Mouse (Mus musculus) kidney, embryonic 16.5 days (tissue): ENCODE measurements around the gene Mpeg1. TPM values are rescaled to one million over a fixed set of nuclear protein-coding genes. Genes with fewer than 3 reads are reported as not detected.

Source experiments
- polyA plus RNA-seq: library from polyadenylated mRNA; unstranded; fragments of >200 nt; fragmentation: Nextera tagmentation; extraction: Ambion mirVana; gene quantifications from 2 replicates; pipeline ENCODE4 v1.2.1, GENCODE M21; 2015

Mpeg1 gene
- polyA plus RNA-seq, 1 experiment from 2014 or later, result 0.62 TPM

Other genes starting within 250 kb of the Mpeg1 start
- not detected in 2 replicates for gene Olfr1432, start 228.2 kb upstream of the Mpeg1 start, polyA plus RNA-seq
- not detected in 2 replicates for gene Olfr262, start 219.1 kb upstream of the Mpeg1 start, polyA plus RNA-seq
- gene Olfr235, start 199.7 kb upstream of the Mpeg1 start, polyA plus RNA-seq, result not detected in 2 replicates
- not detected in 2 replicates for gene Olfr1434, start 180.9 kb upstream of the Mpeg1 start, polyA plus RNA-seq
- not detected in 2 replicates for gene Olfr1436, start 161.6 kb upstream of the Mpeg1 start, polyA plus RNA-seq
- not detected in 2 replicates for gene Olfr1437, start 135.7 kb upstream of the Mpeg1 start, polyA plus RNA-seq
- gene Olfr1438-ps1, start 124.9 kb upstream of the Mpeg1 start, polyA plus RNA-seq, result not detected in 2 replicates
- gene Olfr1440, start 73.5 kb upstream of the Mpeg1 start, polyA plus RNA-seq, result not detected in 2 replicates
- not detected in 2 replicates for gene Olfr1441, start 43.3 kb upstream of the Mpeg1 start, polyA plus RNA-seq
- gene Pfpl, start 32.9 kb upstream of the Mpeg1 start, polyA plus RNA-seq, result not detected in 2 replicates
- 6.1 and 6.6 TPM in 2 replicates for gene Dtx4, start 40.7 kb downstream of the Mpeg1 start, polyA plus RNA-seq
- gene Fam111a, start 85.0 kb downstream of the Mpeg1 start, polyA plus RNA-seq, result 24.3 and 26.0 TPM in 2 replicates
- 0.31 and 0.49 TPM in 2 replicates for gene Gm4952, start 139.2 kb downstream of the Mpeg1 start, polyA plus RNA-seq
- 17.7 and 20.0 TPM in 2 replicates for gene Glyat, start 172.5 kb downstream of the Mpeg1 start, polyA plus RNA-seq
- gene Olfr1442, start 209.7 kb downstream of the Mpeg1 start, polyA plus RNA-seq, result 0.10 and 0.20 TPM in 2 replicates
- gene Olfr1443, start 217.3 kb downstream of the Mpeg1 start, polyA plus RNA-seq, result not detected in 2 replicates
- gene Keg1, start 235.0 kb downstream of the Mpeg1 start, polyA plus RNA-seq, result 87.0 and 88.0 TPM in 2 replicates